Mouse (Mus musculus) adrenal gland, adult 2 months (tissue): ENCODE results near the gene Gm17387. TPM values are rescaled to one million over a fixed set of nuclear protein-coding genes. Genes with fewer than 3 reads are reported as not detected.

Experiments used
- DNase-seq: peaks from one replicate; pipeline ENCODE4 v3.0.0; 2021
- long read RNA-seq: library from polyadenylated mRNA; stranded (forward); transcript quantifications from one replicate; pipeline ENCODE4 v2.0.0, GENCODE M21; 2021
- polyA plus RNA-seq: library from polyadenylated mRNA; depleted of rRNA; stranded (reverse); fragments of >200 nt; gene quantifications from 2 replicates; pipeline ENCODE4 v1.2.3, GENCODE M21; 2012; rRNA removed
- total RNA-seq, 2 experiments: library from RNA; stranded (reverse); gene quantifications; 2 replicates each; pipeline ENCODE4 v1.2.3; 2021

Gm17387 gene
- total RNA-seq (not detected), polyA plus RNA-seq (not detected in 2 replicates)
- long read RNA-seq = 0 reads

DNA sequence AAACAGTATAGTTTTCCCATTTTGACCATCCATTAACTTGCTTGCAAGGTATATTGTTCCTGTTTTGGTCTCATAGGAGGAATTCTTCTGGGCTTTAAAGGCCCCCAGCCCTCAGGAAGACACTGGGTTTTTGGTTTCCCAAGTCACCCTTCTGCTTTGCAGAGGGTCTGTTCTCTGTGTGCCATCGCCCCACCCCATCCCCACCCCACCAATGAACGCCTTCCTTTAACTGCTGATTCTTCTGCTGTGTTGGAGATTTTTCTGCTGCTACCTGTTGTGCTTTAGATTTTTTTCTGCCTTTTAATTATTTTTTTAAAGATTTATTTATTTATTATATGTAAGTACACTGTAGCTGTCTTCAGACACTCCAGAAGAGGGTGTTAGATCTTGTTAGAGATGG, at the start of gene Gm17387:
Gene Gm17387, plus strand, starts transcription at position 301 of the 400 bp plus-strand sequence.
- no peak for DNase-seq

GRCm38 (mm10) chr7:140981704-140982103, 47.2 kb upstream of the Gm17387 start:
- no peak for DNase-seq

- no peak for DNase-seq
These were observed 46.0 kb upstream of the Gm17387 start for GRCm38 (mm10) chr7:140982971-140983370.

GRCm38 (mm10) chr7:140987182-140988138, 41.5 kb upstream of the Gm17387 start:
- DNase-seq = no peak

- DNase-seq = no peak
These were observed 39.9 kb upstream of the Gm17387 start for GRCm38 (mm10) chr7:140989022-140989421.

DNA sequence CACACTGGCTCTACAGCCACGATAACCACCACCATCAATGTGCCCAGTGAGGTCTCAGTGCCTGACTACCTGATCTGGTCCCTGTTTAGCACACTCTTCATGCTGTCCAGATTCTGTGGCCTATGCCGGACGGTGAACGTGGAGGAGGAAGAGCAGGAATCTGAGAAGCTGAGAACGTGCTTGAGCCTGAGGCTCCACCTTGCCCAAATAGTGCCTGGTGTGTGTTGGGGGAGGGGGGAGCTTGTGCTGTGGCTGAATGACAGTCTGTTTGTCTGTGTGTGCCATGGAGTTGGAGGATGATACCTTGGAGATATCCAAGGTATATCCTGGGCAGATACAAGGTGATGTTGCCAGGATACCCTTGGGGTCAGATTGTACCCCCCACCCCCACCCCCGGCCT, 38.7 kb upstream of the Gm17387 start:
- DNase-seq = no peak

DNA sequence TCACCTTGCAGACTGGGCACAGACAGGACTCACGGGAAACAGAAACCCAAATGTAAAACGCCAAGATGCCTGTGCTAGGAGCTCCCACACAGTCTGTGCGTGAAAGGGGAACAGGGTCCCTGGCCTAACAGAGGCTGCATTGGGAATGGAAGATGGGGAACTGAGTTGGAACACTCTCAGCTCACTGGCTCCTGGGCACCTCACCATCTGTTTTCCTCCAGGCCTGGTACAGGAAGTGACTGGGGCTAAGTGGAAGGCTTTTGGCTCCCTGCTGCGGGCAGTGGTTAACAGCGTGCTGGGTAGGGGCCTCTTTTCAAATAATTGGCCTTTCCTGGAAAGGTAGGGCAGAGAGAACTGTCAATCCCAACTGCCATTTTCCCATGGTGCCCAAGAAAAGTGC, 38.3 kb upstream of the Gm17387 start:
- DNase-seq = no peak

- DNase-seq = no peak
These were observed 37.7 kb upstream of the Gm17387 start for GRCm38 (mm10) chr7:140991117-140991689.

- no peak for DNase-seq
These were observed 31.1 kb upstream of the Gm17387 start for GRCm38 (mm10) chr7:140997817-140998216.

GRCm38 (mm10) chr7:140998853-140999700, 29.9 kb upstream of the Gm17387 start:
- no peak for DNase-seq

GRCm38 (mm10) chr7:141000881-141001708, 27.8 kb upstream of the Gm17387 start:
- DNase-seq = no peak

GRCm38 (mm10) chr7:141003248-141004010, 25.5 kb upstream of the Gm17387 start:
- DNase-seq = no peak

DNA sequence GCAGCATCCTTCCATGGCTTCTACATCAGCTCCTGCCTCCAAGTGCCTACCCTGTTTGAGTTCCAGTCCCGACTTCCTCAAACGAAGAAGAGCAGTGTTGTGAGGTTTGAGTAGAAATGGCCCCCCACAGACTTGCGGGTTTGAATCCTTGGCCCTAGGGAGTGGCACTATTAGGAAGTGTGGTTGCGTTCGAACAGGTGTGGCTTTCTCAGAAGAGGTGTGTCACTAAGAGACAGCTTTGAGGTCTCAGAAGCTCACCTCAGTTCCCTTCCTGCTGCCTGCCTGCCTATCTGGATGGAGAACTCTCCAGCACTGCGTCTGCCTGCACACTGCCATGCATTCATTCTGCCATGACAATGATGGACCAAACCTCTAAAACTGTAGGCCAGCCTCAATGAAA, 22.5 kb upstream of the Gm17387 start:
- DNase-seq = no peak

- DNase-seq = peak; percentile 17
These were observed 22.0 kb upstream of the Gm17387 start for GRCm38 (mm10) chr7:141006914-141007313.

- peak; percentile 36 for DNase-seq
These were observed 20.6 kb upstream of the Gm17387 start for GRCm38 (mm10) chr7:141008312-141008761.

GRCm38 (mm10) chr7:141008938-141009660, 19.8 kb upstream of the Gm17387 start:
- peak; percentile 80 for DNase-seq

- DNase-seq = no peak
These were observed 19.3 kb upstream of the Gm17387 start for GRCm38 (mm10) chr7:141009665-141010064.

- peak; percentile 80 for DNase-seq
These were observed 18.3 kb upstream of the Gm17387 start, which contains the start of gene Ifitm3 for GRCm38 (mm10) chr7:141010593-141010992. Ifitm3 (minus strand) TSS chr7:141010770.

DNA sequence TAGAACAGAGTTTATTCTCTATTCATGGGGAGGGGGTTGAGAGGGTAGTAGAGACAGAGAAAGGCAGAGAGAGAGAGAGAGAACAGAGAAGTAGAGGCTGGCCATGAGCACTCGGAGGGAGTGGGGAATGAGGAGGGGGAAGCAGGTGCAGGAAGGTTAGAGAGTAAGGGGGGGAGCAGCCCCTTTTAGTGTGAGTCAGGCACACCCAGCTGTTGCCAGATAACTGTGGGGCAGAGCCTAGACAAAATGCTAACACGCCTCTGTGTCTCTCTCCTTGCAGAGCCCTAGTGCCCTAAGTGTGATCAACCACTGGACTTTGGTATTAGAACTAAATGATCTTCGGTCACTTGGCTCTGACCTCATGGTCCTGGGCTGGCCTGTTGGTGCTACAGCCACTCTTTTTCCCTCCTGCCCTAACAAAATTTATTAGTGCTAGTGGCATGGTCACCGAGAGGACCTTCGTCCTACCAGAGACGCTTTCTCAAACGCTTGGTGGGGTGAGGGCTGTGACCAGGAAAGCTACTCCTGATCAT, 17.6 kb upstream of the Gm17387 start:
- peak; percentile 6 for DNase-seq
